Mouse (Mus musculus) midbrain, embryonic 13.5 days (tissue): Measurements from ENCODE around the gene Acsl1. TPM values are rescaled to one million over a fixed set of nuclear protein-coding genes. Genes with fewer than 3 reads are reported as not detected.

Source experiments
- ATAC-seq: fragments of 200-750 bp; cut with Nextera tagmentation; 2 replicates; pipeline ENCODE4 v1.8.0; 2017; ENCODE audit warnings: mild to moderate bottlenecking, moderate TSS enrichment, moderate library complexity
- H3K27ac ChIP-seq: fragments of 300-500 bp; sonication (generic); 2 replicates; pipeline ENCODE4 v1.5.1; 2015; ENCODE audit warnings: inconsistent platforms, mild to moderate bottlenecking, moderate library complexity
- H3K27me3 ChIP-seq: fragments of 300-500 bp; sonication (generic); 2 replicates; pipeline ENCODE4 v1.6.1; 2015; ENCODE audit warnings: mild to moderate bottlenecking, inconsistent platforms
- H3K36me3 ChIP-seq: fragments of 300-500 bp; sonication (generic); 2 replicates; pipeline ENCODE4 v1.6.1; 2015; ENCODE audit warnings: mild to moderate bottlenecking, inconsistent platforms
- H3K4me1 ChIP-seq: fragments of 300-500 bp; sonication (generic); replicated peaks from 2 replicates; pipeline ENCODE4 v1.6.1; 2015; ENCODE audit warnings: inconsistent platforms
- H3K4me2 ChIP-seq: fragments of 300-500 bp; sonication (generic); replicated peaks from 2 replicates; pipeline ENCODE4 v1.6.1; 2015; ENCODE audit warnings: moderate library complexity, mild to moderate bottlenecking, inconsistent platforms
- H3K4me3 ChIP-seq: fragments of 300-500 bp; sonication (generic); replicated peaks from 2 replicates; pipeline ENCODE4 v1.5.1; 2015; ENCODE audit warnings: mild to moderate bottlenecking, inconsistent platforms
- H3K9ac ChIP-seq: fragments of 300-500 bp; sonication (generic); replicated peaks from 2 replicates; pipeline ENCODE4 v1.6.1; 2015; ENCODE audit warnings: mild to moderate bottlenecking, inconsistent platforms
- H3K9me3 ChIP-seq: fragments of 300-500 bp; sonication (generic); 2 replicates; pipeline ENCODE4 v1.6.1; 2016; ENCODE audit warnings: mild to moderate bottlenecking, inconsistent platforms
- WGBS: fragments of 180-500 bp; shearing (Covaris S2); methylation state at CpG from one replicate; pipeline ENCODE4 v1.1.7; 2015; 5-methylcytosine and 5-hydroxymethylcytosine counted together
- polyA plus RNA-seq: library from polyadenylated mRNA; unstranded; fragments of >200 nt; fragmentation: Nextera tagmentation; extraction: Ambion mirVana; gene quantifications from 2 replicates; pipeline ENCODE4 v1.2.1, GENCODE M21; 2015

Acsl1 gene
- polyA plus RNA-seq = 10.9 and 11.2 TPM in 2 replicates

- H3K4me2 ChIP-seq = peak within 1 kb of the TSS; percentile 87
- H3K9me3 ChIP-seq = no peaks in the 10 kb centered on the region
- peaks cover 11% of the 10 kb centered on the region for H3K4me1 ChIP-seq
- no peaks in the 10 kb centered on the region for H3K36me3 ChIP-seq
- H3K9ac ChIP-seq = peak within 1 kb of the TSS; percentile 86
- peaks cover 10% of the 10 kb centered on the region for H3K27me3 ChIP-seq
- peak within 1 kb of the TSS; percentile 86 for H3K4me3 ChIP-seq
- ATAC-seq = peak; percentile 94
- under 1% methylated on average over 64 of the region's 106 CpGs for WGBS
- peak within 1 kb of the TSS; percentile 83 for H3K27ac ChIP-seq
Observed at GRCm38 (mm10) chr8:46470792-46471781, at the start of gene Acsl1. TSS of gene Acsl1 (plus strand) at chr8:46471037.

GRCm38 (mm10) chr8:46421515-46421914 lies 49.3 kb upstream of the Acsl1 start:
- Histone ChIP-seq H3K4me1 (no peaks in the 10 kb centered on the region), H3K9ac (no peak overlapping the region), H3K27me3 (no peaks in the 10 kb centered on the region), H3K4me2 (no peak overlapping the region), H3K4me3 (no peak overlapping the region), H3K36me3 (no peaks in the 10 kb centered on the region), H3K9me3 (no peaks in the 10 kb centered on the region), H3K27ac (no peak overlapping the region)
- 80% methylated on average over 6 of the region's 6 CpGs for WGBS
- ATAC-seq = no peak

DNA sequence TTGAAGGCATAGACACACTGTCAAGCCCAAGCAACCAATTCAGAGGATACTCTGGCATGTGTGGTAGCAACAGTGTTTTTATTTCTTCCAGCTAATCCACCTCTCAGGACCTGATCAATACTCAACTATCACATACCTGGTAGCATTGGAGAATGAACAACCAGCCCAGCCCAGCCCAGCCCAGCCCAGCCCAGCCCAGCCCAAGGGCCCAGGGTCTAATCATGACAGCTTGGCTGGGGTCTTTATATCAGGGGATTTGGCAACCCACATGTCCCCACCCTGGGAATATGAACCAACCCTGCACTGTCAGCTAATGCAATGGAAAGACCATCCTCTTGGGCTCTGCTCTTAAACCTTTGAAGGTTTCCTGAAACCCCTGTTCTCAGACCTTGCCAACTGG lies 42.9 kb upstream of the Acsl1 start:
- H3K4me3 ChIP-seq = no peak overlapping the region
- H3K4me2 ChIP-seq = no peak overlapping the region
- H3K27me3 ChIP-seq = no peaks in the 10 kb centered on the region
- no peak overlapping the region for H3K27ac ChIP-seq
- no peak for ATAC-seq
- no peak overlapping the region for H3K9ac ChIP-seq
- no peaks in the 10 kb centered on the region for H3K4me1 ChIP-seq
- no peaks in the 10 kb centered on the region for H3K36me3 ChIP-seq
- H3K9me3 ChIP-seq = no peaks in the 10 kb centered on the region

DNA sequence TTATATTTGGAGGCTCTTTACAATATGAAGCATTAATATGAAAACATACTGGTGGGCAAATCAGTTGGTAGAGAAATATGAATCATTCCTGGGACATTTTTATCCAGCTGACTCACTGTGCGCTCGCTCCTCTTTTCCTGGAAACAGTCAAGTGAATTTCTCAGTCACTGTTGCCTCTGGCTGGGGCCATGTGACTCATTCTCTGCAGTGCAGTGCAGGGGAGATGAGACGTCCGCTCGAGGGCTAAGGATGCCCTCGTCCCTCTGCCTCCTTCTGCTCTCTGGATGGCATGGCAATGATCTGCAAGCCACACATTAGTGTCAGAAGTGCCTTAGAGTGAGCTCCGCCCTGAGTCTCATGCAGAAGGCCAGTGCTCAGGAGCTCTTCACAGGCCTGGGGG lies 41.0 kb upstream of the Acsl1 start:
- Histone ChIP-seq H3K4me2 (no peak overlapping the region), H3K36me3 (no peaks in the 10 kb centered on the region), H3K27me3 (no peaks in the 10 kb centered on the region), H3K9ac (no peak overlapping the region), H3K4me1 (no peaks in the 10 kb centered on the region), H3K27ac (no peak overlapping the region), H3K9me3 (no peaks in the 10 kb centered on the region), H3K4me3 (no peak overlapping the region)
- ATAC-seq = no peak
- WGBS = 72% methylated on average over 7 of the region's 7 CpGs

GRCm38 (mm10) chr8:46431921-46432320 lies 38.9 kb upstream of the Acsl1 start:
- no peaks in the 10 kb centered on the region for H3K4me1 ChIP-seq
- 91% methylated on average over 4 of the region's 4 CpGs for WGBS
- H3K4me3 ChIP-seq = no peak overlapping the region
- ATAC-seq = no peak
- H3K4me2 ChIP-seq = no peak overlapping the region
- H3K9ac ChIP-seq = no peak overlapping the region
- H3K27me3 ChIP-seq = no peaks in the 10 kb centered on the region
- H3K9me3 ChIP-seq = no peaks in the 10 kb centered on the region
- no peaks in the 10 kb centered on the region for H3K36me3 ChIP-seq
- no peak overlapping the region for H3K27ac ChIP-seq

- Histone ChIP-seq H3K4me2 (no peak overlapping the region), H3K4me1 (no peaks in the 10 kb centered on the region), H3K9me3 (no peaks in the 10 kb centered on the region), H3K4me3 (no peak overlapping the region), H3K27ac (no peak overlapping the region), H3K9ac (no peak overlapping the region), H3K27me3 (no peaks in the 10 kb centered on the region), H3K36me3 (no peaks in the 10 kb centered on the region)
- 98% methylated on average over 3 of the region's 3 CpGs for WGBS
- no peak for ATAC-seq
Observed at GRCm38 (mm10) chr8:46432581-46432980, 38.3 kb upstream of the Acsl1 start.

DNA sequence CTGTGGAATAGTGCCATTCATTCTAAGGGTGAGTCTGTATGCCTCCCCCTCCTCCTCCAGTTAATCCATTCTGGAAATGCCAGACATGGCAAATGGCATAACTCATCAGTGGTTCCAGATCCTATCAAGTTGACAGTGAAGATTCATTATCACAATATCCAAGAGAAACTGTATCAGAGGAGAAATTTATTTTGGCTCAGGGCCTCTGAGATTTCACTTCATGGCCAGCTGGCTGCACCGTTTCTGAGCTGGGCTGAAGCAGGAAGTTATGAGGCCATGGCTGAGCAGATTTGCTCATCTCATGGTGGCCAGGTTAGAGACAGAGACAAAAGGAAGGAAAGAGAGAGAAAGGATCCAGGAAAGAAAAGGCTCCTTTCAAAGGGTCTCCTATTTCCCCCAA lies 37.2 kb upstream of the Acsl1 start:
- Histone ChIP-seq H3K4me3 (no peak overlapping the region), H3K4me1 (no peaks in the 10 kb centered on the region), H3K9me3 (no peaks in the 10 kb centered on the region), H3K36me3 (no peaks in the 10 kb centered on the region), H3K4me2 (no peak overlapping the region), H3K27ac (no peak overlapping the region), H3K9ac (no peak overlapping the region), H3K27me3 (no peaks in the 10 kb centered on the region)
- no peak for ATAC-seq
- WGBS = 76% methylated on average over 1 of the region's 1 CpGs

DNA sequence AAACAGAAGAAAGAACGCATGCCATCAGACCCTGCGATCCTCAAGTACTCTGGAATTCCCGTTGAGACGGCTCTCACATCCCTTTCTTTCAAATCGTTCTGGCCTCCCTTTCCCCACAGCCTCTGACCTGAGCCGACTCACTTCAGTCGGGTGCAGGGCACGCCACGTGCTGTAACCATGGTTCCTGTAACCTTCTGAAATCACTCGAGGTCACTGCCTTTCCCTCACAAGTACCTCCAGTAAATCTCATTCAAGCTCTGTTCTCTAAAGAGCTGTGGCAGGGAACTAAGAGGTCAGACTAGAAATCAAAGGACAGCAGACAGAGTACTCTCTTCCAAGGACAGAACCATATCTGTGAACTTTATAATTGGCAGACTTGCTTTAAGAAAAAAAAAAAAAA lies 32.3 kb upstream of the Acsl1 start:
- H3K27me3 ChIP-seq = no peaks in the 10 kb centered on the region
- H3K27ac ChIP-seq = no peak overlapping the region
- no peaks in the 10 kb centered on the region for H3K9me3 ChIP-seq
- no peaks in the 10 kb centered on the region for H3K4me1 ChIP-seq
- H3K9ac ChIP-seq = no peak overlapping the region
- H3K4me2 ChIP-seq = no peak overlapping the region
- no peak for ATAC-seq
- H3K4me3 ChIP-seq = no peak overlapping the region
- H3K36me3 ChIP-seq = no peaks in the 10 kb centered on the region
- WGBS = 66% methylated on average over 10 of the region's 10 CpGs

GRCm38 (mm10) chr8:46445964-46446915 lies 24.6 kb upstream of the Acsl1 start:
- no peaks in the 10 kb centered on the region for H3K9me3 ChIP-seq
- H3K36me3 ChIP-seq = no peaks in the 10 kb centered on the region
- no peak for ATAC-seq
- no peak overlapping the region for H3K4me2 ChIP-seq
- no peaks in the 10 kb centered on the region for H3K27me3 ChIP-seq
- H3K27ac ChIP-seq = no peak overlapping the region
- 56% methylated on average over 12 of the region's 12 CpGs for WGBS
- H3K4me3 ChIP-seq = no peak overlapping the region
- H3K4me1 ChIP-seq = 0 out of 2 replicates have a peak, but pooled peaks cover 2% of the 10 kb centered on the region
- no peak overlapping the region for H3K9ac ChIP-seq

GRCm38 (mm10) chr8:46447334-46447733 lies 23.5 kb upstream of the Acsl1 start:
- Histone ChIP-seq H3K9me3 (no peaks in the 10 kb centered on the region), H3K4me3 (no peak overlapping the region), H3K9ac (no peak overlapping the region), H3K27me3 (no peaks in the 10 kb centered on the region), H3K4me2 (no peak overlapping the region), H3K36me3 (no peaks in the 10 kb centered on the region), H3K4me1 (0 out of 2 replicates have a peak, but pooled peaks cover 2% of the 10 kb centered on the region), H3K27ac (no peak overlapping the region)
- WGBS = 86% methylated on average over 6 of the region's 6 CpGs
- ATAC-seq = no peak

DNA sequence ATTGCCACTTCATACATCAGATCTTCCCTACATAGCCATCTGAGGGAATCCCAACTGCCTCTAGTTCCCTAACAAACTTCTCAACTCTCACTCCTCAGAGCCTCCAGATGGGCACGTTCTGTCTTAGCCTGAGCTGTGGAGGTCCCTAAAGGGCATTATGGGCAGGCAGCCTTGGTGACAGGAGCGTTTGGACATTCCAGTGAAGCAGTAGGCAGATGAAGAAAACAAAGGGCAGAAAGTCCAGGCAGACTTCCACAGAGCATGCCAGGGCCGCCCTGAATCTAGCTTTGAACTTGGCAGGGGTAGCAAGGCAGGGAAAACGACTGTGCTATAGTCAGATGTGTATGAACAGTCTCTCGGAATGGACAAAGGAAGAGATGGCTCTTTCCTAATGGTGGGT lies 22.2 kb upstream of the Acsl1 start:
- Histone ChIP-seq H3K4me3 (no peak overlapping the region), H3K27ac (no peak overlapping the region), H3K9me3 (no peaks in the 10 kb centered on the region), H3K27me3 (no peaks in the 10 kb centered on the region), H3K4me1 (0 out of 2 replicates have a peak, but pooled peaks cover 2% of the 10 kb centered on the region), H3K4me2 (no peak overlapping the region), H3K36me3 (no peaks in the 10 kb centered on the region), H3K9ac (no peak overlapping the region)
- no peak for ATAC-seq
- WGBS = 76% methylated on average over 5 of the region's 5 CpGs

DNA sequence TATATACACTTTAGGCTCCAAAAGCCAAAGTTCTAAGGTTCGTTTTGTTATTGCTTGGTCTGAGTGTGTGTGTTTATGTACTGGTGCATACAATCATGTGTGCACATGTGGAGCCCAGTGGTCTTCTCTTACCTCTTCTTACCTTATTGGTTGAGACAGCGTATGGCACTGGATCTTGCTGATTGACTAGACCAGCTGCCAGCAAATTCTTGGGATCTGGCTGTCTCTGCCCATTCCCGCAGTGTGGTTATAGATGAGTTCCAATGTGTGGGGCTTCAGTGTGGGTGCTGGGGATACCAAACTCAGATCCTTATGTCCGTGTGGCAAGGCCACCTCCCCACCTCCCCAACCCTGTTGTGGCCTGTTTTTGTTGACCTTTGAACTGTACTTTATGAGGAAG lies 21.8 kb upstream of the Acsl1 start:
- no peak overlapping the region for H3K27ac ChIP-seq
- WGBS = 93% methylated on average over 4 of the region's 4 CpGs
- 0 out of 2 replicates have a peak, but pooled peaks cover 3% of the 10 kb centered on the region for H3K9me3 ChIP-seq
- H3K4me1 ChIP-seq = 0 out of 2 replicates have a peak, but pooled peaks cover 2% of the 10 kb centered on the region
- H3K36me3 ChIP-seq = no peaks in the 10 kb centered on the region
- H3K4me3 ChIP-seq = no peak overlapping the region
- no peak overlapping the region for H3K4me2 ChIP-seq
- ATAC-seq = no peak
- H3K9ac ChIP-seq = no peak overlapping the region
- no peaks in the 10 kb centered on the region for H3K27me3 ChIP-seq
